Mouse (Mus musculus): ENCODE results near the gene Dus3l. TPM values are rescaled to one million over a fixed set of nuclear protein-coding genes. Genes with fewer than 3 reads are reported as not detected.

Gene Dus3l
- polyA plus RNA-seq, 1 experiment = 98.4 TPM

DNA sequence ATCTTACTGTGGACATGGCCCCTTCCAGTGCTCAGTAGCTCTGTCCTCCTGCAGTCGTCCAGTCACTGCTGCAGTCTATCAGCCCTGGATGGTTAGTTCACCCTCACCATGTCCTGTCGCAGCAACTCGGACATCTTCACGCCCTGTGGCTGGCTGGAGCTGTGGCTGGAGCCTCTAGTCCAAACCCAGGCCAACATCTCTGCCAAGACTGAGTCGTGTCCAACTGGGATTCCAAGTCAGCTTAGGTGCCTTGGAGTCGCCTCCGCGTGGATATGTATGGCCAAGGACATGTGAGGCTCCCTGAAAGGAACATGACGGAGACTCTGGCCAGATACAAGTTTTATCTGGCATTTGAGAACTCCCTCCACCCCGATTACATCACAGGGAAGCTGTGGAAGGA lies 26.3 kb upstream of the Dus3l start:
- H3K27me3 ChIP-seq (ENCODE audit: control insufficient read depth, insufficient read depth, low read length) = no peaks in the 10 kb centered on the region

DNA sequence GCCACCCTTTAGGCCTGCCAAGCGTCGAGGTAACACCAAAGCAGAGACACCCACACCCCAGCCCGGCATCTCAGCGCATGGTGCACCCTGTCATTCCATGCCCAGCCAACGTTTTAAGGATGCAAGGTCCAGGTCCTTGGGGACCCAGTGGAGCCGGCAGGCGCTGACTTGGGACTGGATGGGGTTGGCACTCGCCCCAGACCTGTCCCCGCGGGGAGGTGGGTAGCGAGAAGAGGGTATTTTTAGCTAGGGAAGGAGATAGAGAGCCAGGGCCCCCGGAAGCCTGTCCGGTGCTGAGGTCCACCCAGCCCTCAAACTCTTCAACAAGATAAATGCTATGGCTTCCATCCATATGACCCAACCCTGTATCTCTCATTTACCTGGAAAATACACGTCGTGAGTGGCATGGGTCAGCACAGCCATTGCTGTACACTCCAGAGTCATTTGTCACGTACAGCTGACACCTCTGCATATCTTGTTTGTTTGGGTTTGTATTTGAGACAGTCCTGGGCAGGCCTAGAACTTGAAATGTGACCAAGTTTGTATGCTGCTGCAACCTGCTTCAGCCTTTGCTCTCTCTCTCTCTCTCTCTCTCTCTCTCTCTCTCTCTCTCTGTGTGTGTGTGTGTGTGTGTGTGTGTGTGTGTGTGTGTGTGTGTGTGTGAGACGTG lies 24.3 kb upstream of the Dus3l start:
- DNase-seq (ENCODE audit: low read depth in 1 of 2, low spot score in 2 of 2) = no peak
- 85% methylated on average over 17 of the region's 17 CpGs for WGBS
- TF ChIP-seq CTCF (IDR thresholded peaks at IDR 0.05; ENCODE audit: extremely low read depth, insufficient read depth, insufficient read length, insufficient replicate concordance) = no peak
- no peak for TF ChIP-seq POLR2A (IDR thresholded peaks at IDR 0.05; ENCODE audit: low read depth, low read length)
- Histone ChIP-seq H3K27ac (ENCODE audit: insufficient read depth, low read length) (no peak overlapping the region), H3K4me3 (ENCODE audit: extremely low read depth, insufficient read depth, insufficient read length) (no peak overlapping the region), H3K4me1 (ENCODE audit: control insufficient read depth, insufficient read depth, insufficient read length) (no peaks in the 10 kb centered on the region), H3K36me3 (ENCODE audit: control insufficient read depth, insufficient read depth, low read length) (no peaks in the 10 kb centered on the region), H3K27me3 (ENCODE audit: control insufficient read depth, insufficient read depth, low read length) (no peaks in the 10 kb centered on the region)

More for the DNA sequence above, 26.3 kb upstream of the Dus3l start:
- TF ChIP-seq CTCF (IDR thresholded peaks at IDR 0.05; ENCODE audit: extremely low read depth, insufficient read depth, insufficient read length, insufficient replicate concordance) (no peak), POLR2A (IDR thresholded peaks at IDR 0.05; ENCODE audit: low read depth, low read length) (no peak)
- WGBS = 87% methylated on average over 10 of the region's 10 CpGs
- no peak for DNase-seq (ENCODE audit: low read depth in 1 of 2, low spot score in 2 of 2)
- H3K27ac ChIP-seq (ENCODE audit: insufficient read depth, low read length) = no peak overlapping the region
- H3K36me3 ChIP-seq (ENCODE audit: control insufficient read depth, insufficient read depth, low read length) = no peaks in the 10 kb centered on the region
- H3K4me3 ChIP-seq (ENCODE audit: extremely low read depth, insufficient read depth, insufficient read length) = no peak overlapping the region
- no peaks in the 10 kb centered on the region for H3K4me1 ChIP-seq (ENCODE audit: control insufficient read depth, insufficient read depth, insufficient read length)

DNA sequence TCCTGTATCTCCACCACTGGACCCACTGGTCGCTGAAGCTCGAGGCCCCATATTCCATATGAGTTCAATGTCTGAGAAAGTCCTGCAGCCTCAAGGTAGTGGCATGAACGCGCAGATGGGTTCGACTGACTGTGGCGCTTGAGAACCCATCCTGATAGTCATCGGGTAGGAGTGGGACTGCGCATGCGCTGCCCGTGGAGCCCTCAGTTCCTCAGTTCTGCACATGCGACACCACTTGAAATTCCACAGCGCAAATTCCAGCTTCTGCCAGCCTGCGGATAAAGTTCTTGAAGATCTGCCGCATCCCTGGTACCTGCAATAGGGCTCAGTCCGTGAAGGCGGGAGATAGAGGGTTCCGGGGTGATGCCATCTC lies 23.8 kb upstream of the Dus3l start:
- no peaks in the 10 kb centered on the region for H3K36me3 ChIP-seq (ENCODE audit: control insufficient read depth, insufficient read depth, low read length)
- no peak for DNase-seq (ENCODE audit: low read depth in 1 of 2, low spot score in 2 of 2)
- H3K27ac ChIP-seq (ENCODE audit: insufficient read depth, low read length) = no peak overlapping the region
- WGBS = 88% methylated on average over 17 of the region's 17 CpGs
- TF ChIP-seq POLR2A (IDR thresholded peaks at IDR 0.05; ENCODE audit: low read depth, low read length) (no peak), CTCF (IDR thresholded peaks at IDR 0.05; ENCODE audit: extremely low read depth, insufficient read depth, insufficient read length, insufficient replicate concordance) (no peak)
- no peaks in the 10 kb centered on the region for H3K4me1 ChIP-seq (ENCODE audit: control insufficient read depth, insufficient read depth, insufficient read length)
- H3K27me3 ChIP-seq (ENCODE audit: control insufficient read depth, insufficient read depth, low read length) = no peaks in the 10 kb centered on the region
- no peak overlapping the region for H3K4me3 ChIP-seq (ENCODE audit: extremely low read depth, insufficient read depth, insufficient read length)

DNA sequence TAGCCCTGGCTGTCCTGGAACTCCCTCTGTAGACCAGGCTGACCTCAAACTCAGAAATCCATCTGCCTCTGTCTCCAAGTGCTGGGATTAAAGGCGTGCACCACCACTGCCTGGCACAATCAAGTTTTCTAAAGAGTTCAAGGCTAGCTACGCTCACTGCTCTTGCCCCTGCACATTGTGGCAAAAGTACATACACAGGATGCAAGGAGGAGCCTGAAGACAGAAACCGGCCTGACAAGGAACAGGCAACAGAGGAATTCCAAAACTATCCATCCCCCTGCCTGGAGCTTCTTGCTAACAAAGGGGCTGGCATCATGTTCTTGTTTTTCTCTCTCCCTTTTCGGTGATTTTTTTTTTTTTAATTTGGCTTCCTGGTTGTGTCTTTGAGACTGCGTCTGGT lies 20.4 kb upstream of the Dus3l start:
- H3K27me3 ChIP-seq (ENCODE audit: control insufficient read depth, insufficient read depth, low read length) = no peaks in the 10 kb centered on the region
- H3K27ac ChIP-seq (ENCODE audit: insufficient read depth, low read length) = no peak overlapping the region
- no peaks in the 10 kb centered on the region for H3K36me3 ChIP-seq (ENCODE audit: control insufficient read depth, insufficient read depth, low read length)
- no peak for TF ChIP-seq CTCF (IDR thresholded peaks at IDR 0.05; ENCODE audit: extremely low read depth, insufficient read depth, insufficient read length, insufficient replicate concordance)
- TF ChIP-seq POLR2A (IDR thresholded peaks at IDR 0.05; ENCODE audit: low read depth, low read length) = no peak
- DNase-seq (ENCODE audit: low read depth in 1 of 2, low spot score in 2 of 2) = no peak
- H3K4me3 ChIP-seq (ENCODE audit: extremely low read depth, insufficient read depth, insufficient read length) = no peak overlapping the region
- H3K4me1 ChIP-seq (ENCODE audit: control insufficient read depth, insufficient read depth, insufficient read length) = no peaks in the 10 kb centered on the region
- WGBS = 36% methylated on average over 5 of the region's 5 CpGs

DNA sequence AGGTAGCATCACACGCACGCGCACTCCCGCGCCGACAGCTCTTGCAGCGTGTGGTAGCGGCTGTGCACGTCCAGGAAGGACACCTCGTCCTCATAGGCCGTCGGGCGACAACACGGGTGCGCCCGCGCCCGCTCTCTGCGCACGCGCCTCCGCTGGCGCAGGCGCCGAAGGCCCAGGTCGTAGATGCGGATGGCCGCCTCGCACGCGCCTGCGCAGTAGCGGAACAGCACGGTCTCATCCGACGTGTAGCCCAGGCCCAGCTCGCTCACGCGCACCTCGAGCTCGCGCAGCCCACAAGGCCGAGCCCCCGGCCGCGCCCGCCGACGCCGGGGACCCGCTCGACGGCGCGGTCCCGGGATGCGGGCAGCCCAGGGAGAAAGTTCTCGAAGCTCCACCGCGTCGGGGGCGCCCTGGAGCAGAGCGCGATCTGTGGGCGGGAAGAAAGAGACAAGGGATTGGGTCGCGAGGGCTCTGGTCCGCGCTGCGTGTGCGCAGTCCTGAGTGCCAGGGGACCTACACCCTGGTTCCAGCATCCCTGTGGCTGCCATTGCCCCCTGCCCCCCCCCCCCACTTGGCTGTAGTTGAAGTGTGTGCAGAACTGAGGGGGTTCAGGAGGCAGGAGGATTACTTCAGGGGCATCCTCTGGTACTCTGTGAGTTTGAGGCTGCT lies 13.0 kb upstream of the Dus3l start:
- DNase-seq (ENCODE audit: low read depth in 1 of 2, low spot score in 2 of 2) = no peak
- TF ChIP-seq POLR2A (IDR thresholded peaks at IDR 0.05; ENCODE audit: low read depth, low read length) (no peak), CTCF (IDR thresholded peaks at IDR 0.05; ENCODE audit: extremely low read depth, insufficient read depth, insufficient read length, insufficient replicate concordance) (no peak)
- H3K4me1 ChIP-seq (ENCODE audit: control insufficient read depth, insufficient read depth, insufficient read length) = no peaks in the 10 kb centered on the region; the same call in 1 of the 2 replicates
- H3K27me3 ChIP-seq (ENCODE audit: control insufficient read depth, insufficient read depth, low read length) = peaks cover 14% of the 10 kb centered on the region
- 46% methylated on average over 71 of the region's 71 CpGs for WGBS
- H3K36me3 ChIP-seq (ENCODE audit: control insufficient read depth, insufficient read depth, low read length) = no peaks in the 10 kb centered on the region
- H3K4me3 ChIP-seq (ENCODE audit: extremely low read depth, insufficient read depth, insufficient read length) = no peak overlapping the region
- no peak overlapping the region for H3K27ac ChIP-seq (ENCODE audit: insufficient read depth, low read length)

DNA sequence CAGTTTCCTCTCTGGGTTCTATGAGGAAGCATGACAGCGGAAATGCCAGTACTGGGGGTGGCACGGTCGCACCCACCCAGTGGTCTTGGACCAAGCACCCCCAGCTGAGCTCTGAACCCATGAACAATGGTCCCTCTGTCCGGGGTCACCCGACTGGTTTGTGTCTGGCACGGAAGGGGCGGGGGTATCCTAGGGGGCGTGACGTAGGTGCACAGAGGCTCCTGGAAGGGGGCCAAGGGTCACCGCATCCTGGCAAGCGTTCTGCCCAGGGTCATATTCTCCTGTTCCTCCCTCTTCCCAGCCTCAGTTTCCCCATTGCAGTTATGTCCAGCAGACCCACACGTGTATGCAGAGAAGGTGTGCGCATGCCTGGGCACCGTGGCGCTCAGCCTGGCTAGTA lies 11.1 kb upstream of the Dus3l start:
- no peak for DNase-seq (ENCODE audit: low read depth in 1 of 2, low spot score in 2 of 2)
- Histone ChIP-seq H3K4me3 (ENCODE audit: extremely low read depth, insufficient read depth, insufficient read length) (no peak overlapping the region), H3K27ac (ENCODE audit: insufficient read depth, low read length) (no peak overlapping the region), H3K36me3 (ENCODE audit: control insufficient read depth, insufficient read depth, low read length) (no peaks in the 10 kb centered on the region), H3K4me1 (ENCODE audit: control insufficient read depth, insufficient read depth, insufficient read length) (peaks cover 8% of the 10 kb centered on the region; the same call in 1 of the 2 replicates), H3K27me3 (ENCODE audit: control insufficient read depth, insufficient read depth, low read length) (peaks cover 23% of the 10 kb centered on the region)
- WGBS = 47% methylated on average over 14 of the region's 15 CpGs
- TF ChIP-seq CTCF (IDR thresholded peaks at IDR 0.05; ENCODE audit: extremely low read depth, insufficient read depth, insufficient read length, insufficient replicate concordance) (no peak), POLR2A (IDR thresholded peaks at IDR 0.05; ENCODE audit: low read depth, low read length) (no peak)
